Mouse (Mus musculus): ENCODE measurements at regions not wholly inside any gene's neighbourhood (a gene's known extent, or its start where the extent isn't known, plus 50 kb on each side); places are given as distances from the start of the nearest gene placed in this dataset.

GRCm38 (mm10) chr17:69769002-69769421 lies 199.9 kb upstream of the Dlgap1 start:
- TF ChIP-seq USF1 (IDR thresholded peaks at IDR 0.05; ENCODE audit: low read depth) = no peak
- no peak for TF ChIP-seq MAX (IDR thresholded peaks at IDR 0.05)

All from C2C12 (cell line).